Mouse (Mus musculus): ENCODE results near the gene Kpna1. TPM values are rescaled to one million over a fixed set of nuclear protein-coding genes. Genes with fewer than 3 reads are reported as not detected.

The Kpna1 gene
- polyA plus RNA-seq (2017; shearing (Covaris generic)): 64.2 TPM

GRCm38 (mm10) chr16:35978450-35978849, at the start of gene Kpna1:
Gene Kpna1 (plus strand): TSS chr16:35978750.

GRCm38 (mm10) chr16:35938211-35939151, 40.1 kb upstream of the Kpna1 start, which contains the start of the genes Parp9 and Dtx3l:
Gene Parp9 (plus strand): TSS chr16:35938470.
Gene Dtx3l (minus strand): TSS chr16:35939151.

GRCm38 (mm10) chr16:36040640-36041624, 62.4 kb downstream of the Kpna1 start, which contains the start of gene Wdr5b:
Gene Wdr5b (plus strand): TSS chr16:36041190.

GRCm38 (mm10) chr16:36071450-36072379, 93.2 kb downstream of the Kpna1 start, which contains the start of the genes Fam162a and Ccdc58:
Gene Fam162a (minus strand): TSS chr16:36071594.
Gene Ccdc58 (plus strand): TSS chr16:36071685.

Other genes with a start within 250 kb of the Kpna1 start
- 31.6 TPM for gene Dirc2, start 209.4 kb upstream of the Kpna1 start, polyA plus RNA-seq (2017; shearing (Covaris generic))
- 31.8 TPM for gene Hspbap1, start 208.4 kb upstream of the Kpna1 start, polyA plus RNA-seq (2017; shearing (Covaris generic))
- gene Parp14, start 107.2 kb upstream of the Kpna1 start, polyA plus RNA-seq (2017; shearing (Covaris generic)): 80.7 TPM
- 89.2 TPM for gene Parp9, start 40.3 kb upstream of the Kpna1 start, polyA plus RNA-seq (2017; shearing (Covaris generic))
- 68.3 TPM for gene Dtx3l, start 39.6 kb upstream of the Kpna1 start, polyA plus RNA-seq (2017; shearing (Covaris generic))
- gene Wdr5b, start 62.4 kb downstream of the Kpna1 start, polyA plus RNA-seq (2017; shearing (Covaris generic)): 6.9 TPM
- 125 TPM for gene Fam162a, start 92.8 kb downstream of the Kpna1 start, polyA plus RNA-seq (2017; shearing (Covaris generic))
- gene Ccdc58, start 92.9 kb downstream of the Kpna1 start, polyA plus RNA-seq (2017; shearing (Covaris generic)): 33.3 TPM
- 0.06 TPM for gene Csta1, start 152.5 kb downstream of the Kpna1 start, polyA plus RNA-seq (2017; shearing (Covaris generic))
- not detected for gene Stfa2l1, start 178.1 kb downstream of the Kpna1 start, polyA plus RNA-seq (2017; shearing (Covaris generic))
- gene Gm5483, start 205.5 kb downstream of the Kpna1 start, polyA plus RNA-seq (2017; shearing (Covaris generic)): not detected
- not detected for gene Gm5416, start 231.7 kb downstream of the Kpna1 start, polyA plus RNA-seq (2017; shearing (Covaris generic))
- not detected for gene 2010005H15Rik, start 242.7 kb downstream of the Kpna1 start, polyA plus RNA-seq (2017; shearing (Covaris generic))

All from CD4-positive, CD25-positive, alpha-beta regulatory T cell (primary cell).